Mouse (Mus musculus): ENCODE measurements around the gene Atp5d. TPM values are rescaled to one million over a fixed set of nuclear protein-coding genes. Genes with fewer than 3 reads are reported as not detected.
A peak's percentile ranks its signal among the peaks of the same experiment; 100 is the strongest.

The Atp5d gene
- total RNA-seq (2014; rRNA removed): 231 and 259 TPM in 2 replicates
- 607 and 661 TPM in 2 replicates for polyA plus RNA-seq (2015; fragmentation: Nextera tagmentation; extraction: Ambion mirVana)

GRCm38 (mm10) chr10:80138553-80139438 is at the start of gene Atp5d:
TSS of gene Atp5d (plus strand) at chr10:80138632.
- H3K9ac ChIP-seq (replicated peaks; ENCODE audit: low read length, poor library complexity, severe bottlenecking): peak within 1 kb of the TSS; percentile 99
- peak within 1 kb of the TSS; percentile 70 for H3K4me3 ChIP-seq (ENCODE audit: low read depth, low read length)
- ATAC-seq (ENCODE audit: low FRiP score): peak; percentile 12
- 0 out of 2 replicates have a peak, but pooled peaks have one; percentile 2 for TF ChIP-seq CTCF (IDR thresholded peaks at IDR 0.05)
- H3K36me3 ChIP-seq (ENCODE audit: insufficient read depth, low read length): peaks cover 19% of the 10 kb centered on the region
- H3K4me2 ChIP-seq (ENCODE audit: low read depth, low read length, poor library complexity, severe bottlenecking): peak within 1 kb of the TSS; percentile 89
- under 1% methylated on average over 39 of the region's 94 CpGs for WGBS
- no peaks in the 10 kb centered on the region for H3K27me3 ChIP-seq (ENCODE audit: insufficient read depth, low read length)
- H3K4me1 ChIP-seq (ENCODE audit: insufficient read depth, low read length): peaks cover 20% of the 10 kb centered on the region
- peak within 1 kb of the TSS; percentile 97 for H3K27ac ChIP-seq (ENCODE audit: low read depth, low read length)
- DNase-seq (ENCODE audit: low spot score): peak; percentile 85
- H3K9me3 ChIP-seq (ENCODE audit: low read length): no peaks in the 10 kb centered on the region

GRCm38 (mm10) chr10:80089146-80089545 is 49.3 kb upstream of the Atp5d start:
- peak; percentile 13; the same call in 1 of the 2 replicates for TF ChIP-seq CTCF (IDR thresholded peaks at IDR 0.05)
- no peak for DNase-seq (ENCODE audit: low spot score)
- no peak overlapping the region for H3K9ac ChIP-seq (replicated peaks; ENCODE audit: low read length, poor library complexity, severe bottlenecking)
- no peak for ATAC-seq (ENCODE audit: low FRiP score)
- no peaks in the 10 kb centered on the region for H3K27me3 ChIP-seq (ENCODE audit: insufficient read depth, low read length)
- H3K9me3 ChIP-seq (ENCODE audit: low read length): no peaks in the 10 kb centered on the region
- no peak overlapping the region for H3K27ac ChIP-seq (ENCODE audit: low read depth, low read length)
- H3K4me1 ChIP-seq (ENCODE audit: insufficient read depth, low read length): no peaks in the 10 kb centered on the region
- 68% methylated on average over 4 of the region's 4 CpGs for WGBS
- H3K36me3 ChIP-seq (ENCODE audit: insufficient read depth, low read length): peaks cover 6% of the 10 kb centered on the region
- no peak overlapping the region for H3K4me3 ChIP-seq (ENCODE audit: low read depth, low read length)
- no peak overlapping the region for H3K4me2 ChIP-seq (ENCODE audit: low read depth, low read length, poor library complexity, severe bottlenecking)

DNA sequence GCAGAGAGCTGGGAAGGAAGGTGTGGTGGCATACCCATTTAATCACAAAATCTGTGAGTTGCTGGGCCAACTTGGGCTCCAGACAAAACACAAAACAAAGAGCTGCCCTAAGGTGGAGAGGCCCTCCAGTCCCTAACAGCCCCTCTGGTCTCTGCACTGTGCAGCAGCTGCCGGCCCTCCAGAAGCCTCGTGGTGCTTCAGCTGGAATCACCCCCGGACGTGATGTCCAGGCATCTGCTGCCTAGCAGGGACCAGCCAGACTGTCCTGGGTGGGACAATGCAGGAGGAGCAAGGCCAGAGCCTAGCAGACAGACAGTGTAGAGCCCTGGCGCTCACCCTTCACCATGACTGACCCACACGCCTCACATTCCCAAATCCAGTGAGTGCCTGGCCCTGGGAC is 46.9 kb upstream of the Atp5d start:
- no peaks in the 10 kb centered on the region for H3K4me1 ChIP-seq (ENCODE audit: insufficient read depth, low read length)
- no peaks in the 10 kb centered on the region for H3K27me3 ChIP-seq (ENCODE audit: insufficient read depth, low read length)
- no peak overlapping the region for H3K9ac ChIP-seq (replicated peaks; ENCODE audit: low read length, poor library complexity, severe bottlenecking)
- H3K27ac ChIP-seq (ENCODE audit: low read depth, low read length): no peak overlapping the region
- ATAC-seq (ENCODE audit: low FRiP score) (no peak), DNase-seq (ENCODE audit: low spot score) (no peak)
- H3K4me3 ChIP-seq (ENCODE audit: low read depth, low read length): no peak overlapping the region
- no peak overlapping the region for H3K4me2 ChIP-seq (ENCODE audit: low read depth, low read length, poor library complexity, severe bottlenecking)
- no peaks in the 10 kb centered on the region; the same call in 1 of the 2 replicates for H3K36me3 ChIP-seq (ENCODE audit: insufficient read depth, low read length)
- no peaks in the 10 kb centered on the region for H3K9me3 ChIP-seq (ENCODE audit: low read length)
- WGBS: 95% methylated on average over 6 of the region's 6 CpGs
- TF ChIP-seq CTCF (IDR thresholded peaks at IDR 0.05): no peak

DNA sequence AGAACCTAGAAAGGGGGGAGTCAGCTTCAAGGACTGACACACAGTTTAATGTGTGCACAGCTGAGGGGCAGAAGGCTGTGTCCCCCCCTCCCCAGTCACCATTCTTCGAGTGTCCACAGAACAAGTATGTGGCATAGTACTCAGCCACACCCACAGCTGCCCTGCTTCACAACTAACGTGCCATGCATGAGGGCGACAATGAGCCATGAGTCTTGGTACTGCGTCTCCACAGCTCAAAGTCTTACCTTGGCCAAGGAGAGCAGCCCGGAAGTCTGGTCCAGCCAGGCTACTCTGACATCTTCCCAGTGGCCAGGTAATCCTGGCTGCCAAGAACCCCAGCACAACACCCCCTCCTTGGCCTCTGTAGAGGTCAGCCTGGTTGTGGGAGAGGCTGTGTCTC is 45.7 kb upstream of the Atp5d start:
- no peak overlapping the region for H3K4me3 ChIP-seq (ENCODE audit: low read depth, low read length)
- no peaks in the 10 kb centered on the region for H3K4me1 ChIP-seq (ENCODE audit: insufficient read depth, low read length)
- H3K9me3 ChIP-seq (ENCODE audit: low read length): no peaks in the 10 kb centered on the region
- H3K27me3 ChIP-seq (ENCODE audit: insufficient read depth, low read length): no peaks in the 10 kb centered on the region
- TF ChIP-seq CTCF (IDR thresholded peaks at IDR 0.05): no peak
- 82% methylated on average over 5 of the region's 5 CpGs for whole genome bisulfite sequencing
- no peak overlapping the region for H3K9ac ChIP-seq (replicated peaks; ENCODE audit: low read length, poor library complexity, severe bottlenecking)
- no peak overlapping the region for H3K4me2 ChIP-seq (ENCODE audit: low read depth, low read length, poor library complexity, severe bottlenecking)
- ATAC-seq (ENCODE audit: low FRiP score) (no peak), DNase-seq (ENCODE audit: low spot score) (no peak)
- no peak overlapping the region for H3K27ac ChIP-seq (ENCODE audit: low read depth, low read length)
- no peaks in the 10 kb centered on the region; the same call in 1 of the 2 replicates for H3K36me3 ChIP-seq (ENCODE audit: insufficient read depth, low read length)

DNA sequence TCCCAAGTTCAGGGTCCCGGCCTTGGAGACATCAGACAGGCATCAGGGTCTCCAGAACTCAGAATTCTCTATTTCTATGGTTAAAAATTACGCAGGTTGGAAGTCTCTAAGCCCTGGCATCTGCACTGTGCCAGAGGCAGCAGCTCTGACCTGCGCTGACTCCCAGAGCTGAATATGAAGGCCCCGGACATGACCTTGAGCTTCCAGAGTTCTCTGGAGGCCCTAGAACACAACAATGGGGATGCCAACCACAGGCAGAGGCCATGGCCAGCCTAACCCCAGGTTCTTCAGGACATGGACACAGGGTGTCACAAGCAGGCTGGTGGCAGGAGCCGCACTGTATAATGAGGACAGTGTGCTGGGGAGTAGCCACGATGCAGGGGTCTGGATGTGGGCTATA is 44.3 kb upstream of the Atp5d start:
- H3K36me3 ChIP-seq (ENCODE audit: insufficient read depth, low read length): no peaks in the 10 kb centered on the region; the same call in 1 of the 2 replicates
- DNase-seq (ENCODE audit: low spot score): no peak
- H3K4me1 ChIP-seq (ENCODE audit: insufficient read depth, low read length): no peaks in the 10 kb centered on the region
- no peak overlapping the region for H3K9ac ChIP-seq (replicated peaks; ENCODE audit: low read length, poor library complexity, severe bottlenecking)
- no peak for ATAC-seq (ENCODE audit: low FRiP score)
- H3K4me2 ChIP-seq (ENCODE audit: low read depth, low read length, poor library complexity, severe bottlenecking): no peak overlapping the region
- TF ChIP-seq CTCF (IDR thresholded peaks at IDR 0.05): no peak
- no peak overlapping the region for H3K27ac ChIP-seq (ENCODE audit: low read depth, low read length)
- no peaks in the 10 kb centered on the region for H3K27me3 ChIP-seq (ENCODE audit: insufficient read depth, low read length)
- no peak overlapping the region for H3K4me3 ChIP-seq (ENCODE audit: low read depth, low read length)
- no peaks in the 10 kb centered on the region for H3K9me3 ChIP-seq (ENCODE audit: low read length)
- WGBS: 87% methylated on average over 6 of the region's 6 CpGs

DNA sequence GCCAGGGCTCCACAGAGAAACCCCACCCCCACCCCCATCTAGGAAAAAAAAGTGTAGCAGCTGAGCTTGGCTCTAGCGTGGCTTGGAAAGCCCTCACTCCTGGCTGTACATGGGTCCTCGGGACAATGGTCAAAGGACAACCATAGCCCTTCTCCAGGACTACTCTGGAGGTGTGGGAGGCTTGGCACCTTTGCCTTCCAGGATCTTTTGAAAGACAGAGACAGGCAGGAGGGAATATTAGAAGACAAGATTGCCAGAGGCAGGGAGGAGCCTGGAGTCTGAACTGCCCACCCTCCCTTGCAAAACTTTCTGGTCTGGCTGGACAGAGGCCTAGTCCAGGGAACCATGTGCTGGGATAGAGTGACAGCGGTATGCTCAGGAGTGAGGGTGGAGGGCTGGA is 43.7 kb upstream of the Atp5d start:
- ATAC-seq (ENCODE audit: low FRiP score): no peak
- H3K27ac ChIP-seq (ENCODE audit: low read depth, low read length): no peak overlapping the region
- no peak overlapping the region for H3K4me2 ChIP-seq (ENCODE audit: low read depth, low read length, poor library complexity, severe bottlenecking)
- H3K9ac ChIP-seq (replicated peaks; ENCODE audit: low read length, poor library complexity, severe bottlenecking): no peak overlapping the region
- 90% methylated on average over 3 of the region's 3 CpGs for WGBS
- H3K9me3 ChIP-seq (ENCODE audit: low read length): no peaks in the 10 kb centered on the region
- no peak for TF ChIP-seq CTCF (IDR thresholded peaks at IDR 0.05)
- no peak for DNase-seq (ENCODE audit: low spot score)
- H3K4me3 ChIP-seq (ENCODE audit: low read depth, low read length): no peak overlapping the region
- H3K4me1 ChIP-seq (ENCODE audit: insufficient read depth, low read length): no peaks in the 10 kb centered on the region
- no peaks in the 10 kb centered on the region; the same call in 1 of the 2 replicates for H3K36me3 ChIP-seq (ENCODE audit: insufficient read depth, low read length)
- H3K27me3 ChIP-seq (ENCODE audit: insufficient read depth, low read length): no peaks in the 10 kb centered on the region

Data from midbrain, postnatal 0 days (tissue).